Mouse (Mus musculus) forebrain, embryonic 11.5 days (tissue): ENCODE measurements around the gene C130032M10Rik. TPM values are rescaled to one million over a fixed set of nuclear protein-coding genes. Genes with fewer than 3 reads are reported as not detected.

Experiments
- ATAC-seq: fragments of 200-750 bp; cut with Nextera tagmentation; replicated peaks from 2 replicates; pipeline ENCODE4 v1.8.0; 2017; ENCODE audit warnings: moderate TSS enrichment; ENCODE audit not compliant: low FRiP score
- DNase-seq: peaks from one replicate; pipeline ENCODE4 v3.0.0-alpha.2; 2017; ENCODE audit warnings: low spot score
- H3K27ac ChIP-seq: fragments of 300-500 bp; sonication (generic); 2 replicates; pipeline ENCODE4 v1.5.1; 2014; ENCODE audit warnings: low read depth, low read length
- H3K27me3 ChIP-seq: fragments of 300-500 bp; sonication (generic); 2 replicates; pipeline ENCODE4 v1.6.1; 2014; ENCODE audit warnings: mild to moderate bottlenecking, low read length, mixed read lengths; ENCODE audit not compliant: control insufficient read depth, insufficient read depth
- H3K36me3 ChIP-seq: fragments of 300-500 bp; sonication (generic); 2 replicates; pipeline ENCODE4 v1.6.1; 2014; ENCODE audit warnings: mild to moderate bottlenecking, low read length, moderate library complexity, mixed read lengths; ENCODE audit not compliant: control insufficient read depth, insufficient read depth
- H3K4me1 ChIP-seq: fragments of 300-500 bp; sonication (generic); replicated peaks from 2 replicates; pipeline ENCODE4 v1.6.1; 2014; ENCODE audit warnings: low read length, mixed read lengths; ENCODE audit not compliant: control insufficient read depth, insufficient read depth
- H3K4me2 ChIP-seq: fragments of 300-500 bp; sonication (generic); 2 replicates; pipeline ENCODE4 v1.6.1; 2014; ENCODE audit warnings: low read depth, mild to moderate bottlenecking, low read length, moderate library complexity, mixed read lengths; ENCODE audit not compliant: severe bottlenecking
- H3K4me3 ChIP-seq: fragments of 300-500 bp; sonication (generic); 2 replicates; pipeline ENCODE4 v1.5.1; 2014; ENCODE audit warnings: low read depth, low read length
- H3K9ac ChIP-seq: fragments of 300-500 bp; sonication (generic); 2 replicates; pipeline ENCODE4 v1.6.1; 2014; ENCODE audit warnings: low read length
- H3K9me3 ChIP-seq: fragments of 300-500 bp; sonication (generic); 2 replicates; pipeline ENCODE4 v1.6.1; 2016; ENCODE audit warnings: low read length, mixed read lengths; ENCODE audit not compliant: control insufficient read depth
- WGBS: fragments of 180-500 bp; shearing (Covaris S2); extraction: QIAGEN DNeasy Blood & Tissue Kit; methylation state at CpG from one replicate; pipeline ENCODE4 v1.1.7; 2014; 5-methylcytosine and 5-hydroxymethylcytosine counted together
- polyA plus RNA-seq: library from polyadenylated mRNA; unstranded; fragments of >200 nt; fragmentation: Nextera tagmentation; extraction: Ambion mirVana; gene quantifications from 2 replicates; pipeline ENCODE4 v1.2.1, GENCODE M21; 2014

The C130032M10Rik gene
- polyA plus RNA-seq, 1 experiment from 2014 or later, result not detected

GRCm38 (mm10) chr9:114487481-114488258 is 27.8 kb upstream of the C130032M10Rik start:
- H3K9ac ChIP-seq, result no peak overlapping the region
- ATAC-seq, result no peak
- no peak for DNase-seq
- no peaks in the 10 kb centered on the region for H3K9me3 ChIP-seq
- WGBS, result 86% methylated on average over 23 of the region's 23 CpGs
- H3K4me1 ChIP-seq, result no peaks in the 10 kb centered on the region
- no peak overlapping the region for H3K4me2 ChIP-seq
- no peaks in the 10 kb centered on the region for H3K36me3 ChIP-seq
- no peaks in the 10 kb centered on the region for H3K27me3 ChIP-seq
- no peak overlapping the region for H3K27ac ChIP-seq
- no peak overlapping the region for H3K4me3 ChIP-seq

GRCm38 (mm10) chr9:114496469-114496868 is 19.0 kb upstream of the C130032M10Rik start:
- no peak for ATAC-seq
- Histone ChIP-seq H3K4me1 (no peaks in the 10 kb centered on the region), H3K27ac (no peak overlapping the region), H3K9me3 (no peaks in the 10 kb centered on the region), H3K9ac (no peak overlapping the region), H3K4me3 (no peak overlapping the region), H3K36me3 (no peaks in the 10 kb centered on the region), H3K27me3 (no peaks in the 10 kb centered on the region), H3K4me2 (no peak overlapping the region)
- no peak for DNase-seq
- whole genome bisulfite sequencing, result 87% methylated on average over 7 of the region's 7 CpGs

GRCm38 (mm10) chr9:114498218-114498617 is 17.3 kb upstream of the C130032M10Rik start:
- Histone ChIP-seq H3K4me1 (no peaks in the 10 kb centered on the region), H3K4me2 (no peak overlapping the region), H3K36me3 (no peaks in the 10 kb centered on the region), H3K9me3 (no peaks in the 10 kb centered on the region), H3K9ac (no peak overlapping the region), H3K27ac (no peak overlapping the region), H3K27me3 (no peaks in the 10 kb centered on the region), H3K4me3 (no peak overlapping the region)
- peak; percentile 95 for DNase-seq
- peak; percentile 80 for ATAC-seq
- WGBS, result 9% methylated on average over 11 of the region's 11 CpGs

GRCm38 (mm10) chr9:114499783-114500515 is 15.5 kb upstream of the C130032M10Rik start:
- Histone ChIP-seq H3K36me3 (no peaks in the 10 kb centered on the region), H3K4me3 (no peak overlapping the region), H3K27me3 (no peaks in the 10 kb centered on the region), H3K27ac (no peak overlapping the region), H3K4me2 (no peak overlapping the region), H3K9ac (no peak overlapping the region), H3K9me3 (no peaks in the 10 kb centered on the region), H3K4me1 (no peaks in the 10 kb centered on the region)
- ATAC-seq (peak; percentile 61; the same call in 1 of the 2 replicates), DNase-seq (peak; percentile 82)
- WGBS, result 16% methylated on average over 15 of the region's 15 CpGs

GRCm38 (mm10) chr9:114501111-114501510 is 14.4 kb upstream of the C130032M10Rik start:
- Histone ChIP-seq H3K27ac (no peak overlapping the region), H3K36me3 (no peaks in the 10 kb centered on the region), H3K4me3 (no peak overlapping the region), H3K9ac (no peak overlapping the region), H3K9me3 (no peaks in the 10 kb centered on the region), H3K4me1 (no peaks in the 10 kb centered on the region), H3K4me2 (no peak overlapping the region), H3K27me3 (no peaks in the 10 kb centered on the region)
- WGBS, result 94% methylated on average over 7 of the region's 7 CpGs
- ATAC-seq, result no peak
- no peak for DNase-seq

GRCm38 (mm10) chr9:114501913-114502312 is 13.6 kb upstream of the C130032M10Rik start:
- H3K27me3 ChIP-seq, result no peaks in the 10 kb centered on the region
- no peak for ATAC-seq
- H3K4me3 ChIP-seq, result no peak overlapping the region
- H3K9ac ChIP-seq, result no peak overlapping the region
- 95% methylated on average over 11 of the region's 11 CpGs for WGBS
- DNase-seq, result no peak
- H3K27ac ChIP-seq, result no peak overlapping the region
- H3K4me2 ChIP-seq, result no peak overlapping the region
- no peaks in the 10 kb centered on the region for H3K4me1 ChIP-seq
- no peaks in the 10 kb centered on the region for H3K9me3 ChIP-seq
- H3K36me3 ChIP-seq, result no peaks in the 10 kb centered on the region

- Histone ChIP-seq H3K4me2 (no peak overlapping the region), H3K4me3 (no peak overlapping the region), H3K27me3 (no peaks in the 10 kb centered on the region), H3K9me3 (no peaks in the 10 kb centered on the region), H3K4me1 (no peaks in the 10 kb centered on the region), H3K27ac (no peak overlapping the region), H3K36me3 (no peaks in the 10 kb centered on the region), H3K9ac (no peak overlapping the region)
- WGBS, result 71% methylated on average over 15 of the region's 15 CpGs
- DNase-seq (no peak), ATAC-seq (no peak)
These were observed 12.6 kb upstream of the C130032M10Rik start for GRCm38 (mm10) chr9:114502711-114503427.

- no peak within 1 kb of the TSS for H3K9ac ChIP-seq
- ATAC-seq (no peak), DNase-seq (no peak)
- H3K9me3 ChIP-seq, result no peaks in the 10 kb centered on the region
- no peaks in the 10 kb centered on the region for H3K27me3 ChIP-seq
- no peaks in the 10 kb centered on the region for H3K4me1 ChIP-seq
- H3K4me2 ChIP-seq, result no peak within 1 kb of the TSS
- no peak within 1 kb of the TSS for H3K4me3 ChIP-seq
- H3K27ac ChIP-seq, result no peak within 1 kb of the TSS
- 92% methylated on average over 9 of the region's 9 CpGs for WGBS
- H3K36me3 ChIP-seq, result no peaks in the 10 kb centered on the region; the same call in 1 of the 2 replicates
These were observed 10.7 kb upstream of the C130032M10Rik start, which contains the start of gene Ccr4 for GRCm38 (mm10) chr9:114504816-114505215. Ccr4 (minus strand) TSS chr9:114504916.
